Mouse (Mus musculus) liver, embryonic 11.5 days (tissue): ENCODE data around the gene Wdr82. TPM values are rescaled to one million over a fixed set of nuclear protein-coding genes. Genes with fewer than 3 reads are reported as not detected.

Source experiments
- ATAC-seq: fragments of 200-750 bp; cut with Nextera tagmentation; replicated peaks from 2 replicates; pipeline ENCODE4 v1.8.0; 2017; ENCODE audit warnings: moderate number of reproducible peaks, mild to moderate bottlenecking, moderate TSS enrichment, moderate library complexity; ENCODE audit not compliant: low FRiP score
- DNase-seq: peaks from one replicate; pipeline ENCODE4 v3.0.0-alpha.2; 2017; ENCODE audit warnings: low spot score
- H3K27ac ChIP-seq: fragments of 300-500 bp; sonication (generic); 2 replicates; pipeline ENCODE4 v1.5.1; 2014; ENCODE audit warnings: mild to moderate bottlenecking, low read depth, low read length, control low read depth
- H3K27me3 ChIP-seq: fragments of 300-500 bp; sonication (generic); replicated peaks from 2 replicates; pipeline ENCODE4 v1.6.1; 2014; ENCODE audit warnings: low read length, mixed read lengths; ENCODE audit not compliant: control insufficient read depth, insufficient read depth
- H3K36me3 ChIP-seq: fragments of 300-500 bp; sonication (generic); 2 replicates; pipeline ENCODE4 v1.6.1; 2014; ENCODE audit warnings: mild to moderate bottlenecking, low read length, moderate library complexity, mixed read lengths; ENCODE audit not compliant: control insufficient read depth, insufficient read depth
- H3K4me1 ChIP-seq: fragments of 300-500 bp; sonication (generic); replicated peaks from 2 replicates; pipeline ENCODE4 v1.6.1; 2014; ENCODE audit warnings: low read length, mixed read lengths; ENCODE audit not compliant: control insufficient read depth, insufficient read depth
- H3K4me2 ChIP-seq: fragments of 300-500 bp; sonication (generic); 2 replicates; pipeline ENCODE4 v1.6.1; 2014; ENCODE audit warnings: mild to moderate bottlenecking, control low read depth, moderate library complexity
- H3K4me3 ChIP-seq: fragments of 300-500 bp; sonication (generic); 2 replicates; pipeline ENCODE4 v1.5.1; 2014; ENCODE audit warnings: low read depth, low read length, control low read depth
- H3K9ac ChIP-seq: fragments of 300-500 bp; sonication (generic); 2 replicates; pipeline ENCODE4 v1.6.1; 2014; ENCODE audit warnings: low read depth, low read length, control low read depth
- H3K9me3 ChIP-seq: fragments of 300-500 bp; sonication (generic); 2 replicates; pipeline ENCODE4 v1.6.1; 2016; ENCODE audit warnings: low read length, inconsistent platforms, mixed read lengths; ENCODE audit not compliant: control insufficient read depth
- WGBS: fragments of 180-500 bp; shearing (Covaris S2); extraction: QIAGEN DNeasy Blood & Tissue Kit; methylation state at CpG from one replicate; pipeline ENCODE4 v1.1.7; 2014; 5-methylcytosine and 5-hydroxymethylcytosine counted together
- microRNA counts: library from miRNA; unstranded; fragments of <30 nt; microRNA quantifications from one replicate; lab custom pipeline; 2015
- microRNA-seq: library from miRNA; unstranded; fragments of <30 nt; microRNA quantifications from one replicate; pipeline ENCODE4, GENCODE M21; 2017; ENCODE audit warnings: borderline number of aligned reads
- polyA plus RNA-seq: library from polyadenylated mRNA; unstranded; fragments of >200 nt; fragmentation: Nextera tagmentation; extraction: Ambion mirVana; gene quantifications from 2 replicates; pipeline ENCODE4 v1.2.1, GENCODE M21; 2014

Wdr82 gene
- polyA plus RNA-seq, 1 experiment from 2014 or later = 18.8 TPM

GRCm38 (mm10) chr9:106236156-106236817 lies 65.6 kb downstream of the Wdr82 start:
- no peak overlapping the region for H3K4me3 ChIP-seq
- H3K4me1 ChIP-seq = no peaks in the 10 kb centered on the region
- H3K36me3 ChIP-seq = peaks cover 41% of the 10 kb centered on the region
- no peaks in the 10 kb centered on the region for H3K27me3 ChIP-seq
- ATAC-seq (no peak), DNase-seq (no peak)
- H3K27ac ChIP-seq = no peak overlapping the region
- no peak overlapping the region for H3K4me2 ChIP-seq
- no peaks in the 10 kb centered on the region for H3K9me3 ChIP-seq
- WGBS = 92% methylated on average over 23 of the region's 23 CpGs
- H3K9ac ChIP-seq = no peak overlapping the region

GRCm38 (mm10) chr9:106236818-106237211 lies 66.1 kb downstream of the Wdr82 start:
- WGBS = 80% methylated on average over 3 of the region's 3 CpGs
- no peak for DNase-seq
- H3K4me2 ChIP-seq = no peak overlapping the region
- no peak overlapping the region for H3K9ac ChIP-seq
- no peak overlapping the region for H3K27ac ChIP-seq
- no peak overlapping the region for H3K4me3 ChIP-seq
- no peaks in the 10 kb centered on the region for H3K9me3 ChIP-seq
- ATAC-seq = no peak
- H3K4me1 ChIP-seq = no peaks in the 10 kb centered on the region
- H3K27me3 ChIP-seq = no peaks in the 10 kb centered on the region
- H3K36me3 ChIP-seq = peaks cover 46% of the 10 kb centered on the region

GRCm38 (mm10) chr9:106237401-106237800 lies 66.7 kb downstream of the Wdr82 start:
- WGBS = 86% methylated on average over 8 of the region's 8 CpGs
- Histone ChIP-seq H3K27me3 (no peaks in the 10 kb centered on the region), H3K4me3 (no peak overlapping the region), H3K27ac (no peak overlapping the region), H3K4me1 (no peaks in the 10 kb centered on the region), H3K36me3 (peaks cover 51% of the 10 kb centered on the region), H3K9me3 (no peaks in the 10 kb centered on the region), H3K9ac (no peak overlapping the region), H3K4me2 (no peak overlapping the region)
- DNase-seq = no peak
- no peak for ATAC-seq

GRCm38 (mm10) chr9:106237878-106238277 lies 67.2 kb downstream of the Wdr82 start:
- H3K9me3 ChIP-seq = no peaks in the 10 kb centered on the region
- WGBS = 95% methylated on average over 10 of the region's 10 CpGs
- no peak overlapping the region for H3K9ac ChIP-seq
- H3K4me2 ChIP-seq = no peak overlapping the region
- ATAC-seq (no peak), DNase-seq (no peak)
- H3K36me3 ChIP-seq = peaks cover 51% of the 10 kb centered on the region
- no peak overlapping the region for H3K27ac ChIP-seq
- H3K4me3 ChIP-seq = no peak overlapping the region
- no peaks in the 10 kb centered on the region for H3K4me1 ChIP-seq
- H3K27me3 ChIP-seq = no peaks in the 10 kb centered on the region

MicroRNA genes within 50 kb of the gene (microRNA counts, 519-probe panel; counts per million panel counts)
- 6,947 counts per million, percentile 86 among the panel's probes with 10 or more counts for microRNA mmu-let-7g (lab: Ali Mortazavi, UCI)

Small RNA genes within 50 kb of the gene (microRNA-seq; reads per million reads assigned to microRNA genes)
- gene Mir135a-1 (4.2 reads per million, percentile 9 among the genes with 10 or more reads in this experiment), gene Mirlet7g (25,374 reads per million, percentile 98 among the genes with 10 or more reads in this experiment)

Other genes with a start within 250 kb of the Wdr82 start
- gene Col6a5, start 210.3 kb upstream of the Wdr82 start, polyA plus RNA-seq = 0.08 TPM in 1 of 2 replicates, not detected in the other
- not detected in 2 replicates for gene Col6a4, start 74.1 kb upstream of the Wdr82 start, polyA plus RNA-seq
- gene Glyctk, start 12.8 kb upstream of the Wdr82 start, polyA plus RNA-seq = 12.4 and 15.7 TPM in 2 replicates
- gene Ppm1m, start 28.8 kb downstream of the Wdr82 start, polyA plus RNA-seq = 25.3 and 26.9 TPM in 2 replicates
- gene Twf2, start 32.2 kb downstream of the Wdr82 start, polyA plus RNA-seq = 58.4 and 61.1 TPM in 2 replicates
- gene Tlr9, start 51.7 kb downstream of the Wdr82 start, polyA plus RNA-seq = not detected in 2 replicates
- 57.4 and 67.9 TPM in 2 replicates for gene Alas1, start 77.7 kb downstream of the Wdr82 start, polyA plus RNA-seq
- 36.6 and 39.0 TPM in 2 replicates for gene Poc1a, start 110.1 kb downstream of the Wdr82 start, polyA plus RNA-seq
- 17.8 and 18.1 TPM in 2 replicates for gene Dusp7, start 197.7 kb downstream of the Wdr82 start, polyA plus RNA-seq